Mouse (Mus musculus) small intestine, adult 2 months (tissue): Measurements from ENCODE around the gene Taar8a.

ENCODE experiments used
- CTCF ChIP-seq: fragments of 200-500 bp; IDR thresholded peaks from 2 replicates; pipeline ENCODE4 v1.5.1; 2012; ENCODE audit warnings: low read depth, mild to moderate bottlenecking, control low read depth, inconsistent platforms, low read length, moderate library complexity, mixed read lengths; ENCODE audit not compliant: insufficient replicate concordance, insufficient read length; ENCODE audit errors: extremely low read depth
- POLR2A ChIP-seq: fragments of 200-500 bp; IDR thresholded peaks from 2 replicates; pipeline ENCODE4 v1.6.1; 2012; ENCODE audit warnings: low read depth, mild to moderate bottlenecking, control low read depth, inconsistent platforms, low read length, moderate library complexity

GRCm38 (mm10) chr10:24107747-24108146 lies 31.4 kb downstream of the Taar8a start:
- TF ChIP-seq CTCF (no peak), POLR2A (no peak)
